23 mouse cellular contexts compared by ENCODE assay signal in genomic region chr12:72453941-72454340, GRCm38 (mm10). TPM values are rescaled to one million over a fixed set of nuclear protein-coding genes. Genes with fewer than 3 reads are reported as not detected.
A peak's percentile ranks its signal among the peaks of the same experiment; 100 is the strongest.
DNase-seq lines count a peak whose midpoint lies in the region; ATAC-seq and TF ChIP-seq lines count a peak whose summit lies in the region.
"Had no signal": no experiment of that assay in that cellular context is flagged by ENCODE, and none has a peak within 500 bp of the region (broad histone marks: within the 10 kb centered on the region; RNA-seq: fewer than 3 reads in every experiment).

No protein-coding gene starts in this region.

- dilution Hi-C loops in CH12.LX (cut with MboI; ENCODE audit: extremely low pct_ligation_motif_present, extremely low pct_unique_long_range_greater_than_20kb, low sequenced_read_pairs) = no loop called here

- no peak overlapping the region for H3K9ac ChIP-seq in limb, embryonic 11.5 days (ENCODE audit: low read length)
- H3K9ac ChIP-seq in CH12.LX (ENCODE audit: insufficient read depth, low read depth) = no peak overlapping the region

- peak; percentile 63 for DNase-seq in heart, adult 11 months
- no peak for DNase-seq in heart, postnatal 10 days
- DNase-seq in limb, embryonic 11.5 days (ENCODE audit: low spot score) = peak; percentile 16
- no peak for DNase-seq in limb, embryonic 10.5 days (ENCODE audit: low spot score)
- no peak for DNase-seq in CH12.LX (ENCODE audit: extremely low read depth)
- DNase-seq in urinary bladder, postnatal 36 days (ENCODE audit: low spot score in 2 of 2) = no peak
- DNase-seq: adrenal gland, adult 2 months; adrenal gland, adult 8-10 months; adrenal gland, postnatal 10 days; adrenal gland, postnatal 14 days; adrenal gland, postnatal 25 days; adrenal gland, postnatal 36 days; B cell, adult 2 months; cerebellum, adult 11 months; cerebellum, adult 11-12 months; cerebellum, adult 18-20 months; cerebellum, adult 2 months had no signal

- WGBS in limb, embryonic 11.5 days = 82% methylated on average over 17 of the region's 17 CpGs
- 82% methylated on average over 17 of the region's 17 CpGs for WGBS in limb, embryonic 10.5 days

- H3K4me3 ChIP-seq in limb, embryonic 11.5 days (ENCODE audit: low read depth, low read length) = no peak overlapping the region
- H3K4me3 ChIP-seq in limb, embryonic 10.5 days = no peak overlapping the region
- no peak overlapping the region for H3K4me3 ChIP-seq in CH12.LX (replicated peaks in 1 of 3; ENCODE audit: low read depth in 2 of 3, low read length in 2 of 3, poor library complexity in 1 of 3)

- H3K4me2 ChIP-seq in limb, embryonic 11.5 days (ENCODE audit: low read depth, severe bottlenecking) = no peak overlapping the region
- no peak overlapping the region for H3K4me2 ChIP-seq in CH12.LX (ENCODE audit: insufficient read depth, low read depth, poor library complexity, severe bottlenecking)

- in situ Hi-C loops in CH12.LX (cut with MboI; ENCODE audit: low pct_ligation_motif_present, low pct_unique_long_range_greater_than_20kb, low sequenced_read_pairs) = no loop called here

- no peaks in the 10 kb centered on the region for H3K27me3 ChIP-seq in limb, embryonic 11.5 days (ENCODE audit: control insufficient read depth, insufficient read depth, low read length)
- no peaks in the 10 kb centered on the region for H3K27me3 ChIP-seq in limb, embryonic 10.5 days (ENCODE audit: low read depth, poor library complexity, severe bottlenecking)
- H3K27me3 ChIP-seq in CH12.LX (replicated peaks) = no peaks in the 10 kb centered on the region

- TF ChIP-seq EP300 in CH12.LX (IDR thresholded peaks at IDR 0.05; ENCODE audit: low read length) = no peak

- no peaks in the 10 kb centered on the region for H3K4me1 ChIP-seq in limb, embryonic 11.5 days (ENCODE audit: control insufficient read depth, insufficient read depth, low read length)
- no peaks in the 10 kb centered on the region for H3K4me1 ChIP-seq in limb, embryonic 10.5 days
- H3K4me1 ChIP-seq in CH12.LX (ENCODE audit: control insufficient read depth in 1 of 2, insufficient read depth in 2 of 2) = peaks cover 0 to 5% of the 10 kb centered on the region in 2 experiments; a peak in 1 of 4 replicates

- intact Hi-C loops in heart, postnatal 10 days (cut with DNase I) = no loop called here

- ATAC-seq in limb, embryonic 11.5 days (ENCODE audit: insufficient number of reproducible peaks, low FRiP score, low TSS enrichment, low read depth) = no peak
- ATAC-seq: activated CD4-positive, CD25-positive, alpha-beta regulatory T cell, adult 4 months; CD4-positive, CD25-positive, alpha-beta regulatory T cell, adult 4 months; Patski had no signal

- no peak overlapping the region for H3K27ac ChIP-seq in limb, embryonic 11.5 days (replicated peaks; ENCODE audit: low read depth, low read length)
- no peak overlapping the region for H3K27ac ChIP-seq in limb, embryonic 10.5 days
- H3K27ac ChIP-seq in CH12.LX (ENCODE audit: insufficient read depth, low read depth) = no peak overlapping the region

- H3K9me3 ChIP-seq in limb, embryonic 11.5 days (ENCODE audit: control insufficient read depth, low read length) = no peaks in the 10 kb centered on the region
- H3K9me3 ChIP-seq in limb, embryonic 10.5 days (replicated peaks) = no peaks in the 10 kb centered on the region
- H3K9me3 ChIP-seq in CH12.LX (replicated peaks; ENCODE audit: low read length) = no peaks in the 10 kb centered on the region
- H3K9me3 ChIP-seq: G1E had no signal

- TF ChIP-seq RAD21 in CH12.LX (IDR thresholded peaks at IDR 0.05; ENCODE audit: low read depth, low read length) = no peak

- no peak for TF ChIP-seq CTCF in CH12.LX (conservative IDR thresholded peaks at IDR 0.05 in 1 of 2, IDR thresholded peaks at IDR 0.05 in 1 of 2; ENCODE audit: low read depth in 2 of 2, low read length in 2 of 2)

- no peak for TF ChIP-seq POLR2A in CH12.LX (IDR thresholded peaks at IDR 0.05; ENCODE audit: low read depth, low read length)

- H3K79me2 ChIP-seq in CH12.LX (replicated peaks; ENCODE audit: control insufficient read depth, extremely low read depth, insufficient read depth, poor library complexity, severe bottlenecking) = no peaks in the 10 kb centered on the region

- H3K36me3 ChIP-seq in limb, embryonic 11.5 days (ENCODE audit: control insufficient read depth, insufficient read depth, low read length) = no peaks in the 10 kb centered on the region
- H3K36me3 ChIP-seq in limb, embryonic 10.5 days = no peaks in the 10 kb centered on the region
- no peaks in the 10 kb centered on the region for H3K36me3 ChIP-seq in CH12.LX (replicated peaks in 1 of 2; ENCODE audit: control insufficient read depth in 1 of 2, insufficient read depth in 1 of 2, low read length in 1 of 2)
- H3K36me3 ChIP-seq: G1E had no signal

TF ChIP-seq in CH12.LX, 34 proteins besides CTCF, POLR2A, EP300 and RAD21:
- TF ChIP-seq MAZ (IDR thresholded peaks at IDR 0.05; ENCODE audit: low read depth, low read length) (no peak), MAX (IDR thresholded peaks at IDR 0.05; ENCODE audit: low read length) (peak; percentile 67), USF1 (IDR thresholded peaks at IDR 0.05; ENCODE audit: low read depth, low read length) (no peak)

RNA-seq across cellular contexts. Expression of gene Lrrc9, which starts 12.3 kb away (rescaled TPM):
- total RNA-seq in heart, postnatal 10 days (2021) = under 1 TPM; 0.41 to 0.47 TPM
- 0.85 and 0.87 TPM in 2 replicates for polyA plus RNA-seq in limb, embryonic 11.5 days (2014; fragmentation: Nextera tagmentation; extraction: Ambion mirVana)
- polyA plus RNA-seq in limb, embryonic 10.5 days (2016; fragmentation: Nextera tagmentation; extraction: Ambion mirVana) = 0.80 and 0.89 TPM in 2 replicates
- total RNA-seq in CH12.LX (2012; rRNA removed) (not detected in 2 replicates), CH12.LX (2014; rRNA removed) (not detected in 2 replicates)
- not detected in 2 replicates for polyA plus RNA-seq in CH12.LX (2012; ENCODE audit: insufficient read length, low read depth)
- total RNA-seq: MEL had no signal
- polyA plus RNA-seq: activated CD4-positive, CD25-positive, alpha-beta regulatory T cell, adult 4 months; C2C12; G1E; Patski had no signal

RNA-seq across cellular contexts. Expression of gene Rtn1, which starts 45.1 kb away (rescaled TPM):
- 10 to 100 TPM; 12.4 TPM for total RNA-seq in heart, postnatal 10 days (2021)
- 8.4 and 9.3 TPM in 2 replicates for polyA plus RNA-seq in limb, embryonic 11.5 days (2014; fragmentation: Nextera tagmentation; extraction: Ambion mirVana)
- 8.3 and 11.4 TPM in 2 replicates for polyA plus RNA-seq in limb, embryonic 10.5 days (2016; fragmentation: Nextera tagmentation; extraction: Ambion mirVana)
- total RNA-seq in CH12.LX (2012; rRNA removed) (0.04 and 0.08 TPM in 2 replicates), CH12.LX (2014; rRNA removed) (not detected in 2 replicates)
- 0.17 TPM in 1 of 2 replicates, not detected in the other for polyA plus RNA-seq in CH12.LX (2012; ENCODE audit: insufficient read length, low read depth)
- total RNA-seq: MEL had no signal
- polyA plus RNA-seq: C2C12; CD4-positive, CD25-positive, alpha-beta regulatory T cell, adult 4 months; G1E had no signal

Comparison
In these comparisons a context has a peak if more than half of its experiments do, and no peak if none do; other contexts are left out.
1. DNase-seq: peak in heart, adult 11 months (single experiment) and limb, embryonic 11.5 days (single experiment); none in heart, postnatal 10 days (0 of 2), limb, embryonic 10.5 days (single experiment), CH12.LX (single experiment) and urinary bladder, postnatal 36 days (0 of 2).